Mouse (Mus musculus): ENCODE measurements around the gene Nhlrc4. TPM values are rescaled to one million over a fixed set of nuclear protein-coding genes. Genes with fewer than 3 reads are reported as not detected.

The Nhlrc4 gene
- polyA plus RNA-seq, 1 experiment from 2014 or later, result not detected

GRCm38 (mm10) chr17:25943221-25943620 lies 1.5 kb downstream of the Nhlrc4 start:
- WGBS, result 71% methylated on average over 3 of the region's 3 CpGs
- Histone ChIP-seq H3K4me3 (ENCODE audit: control insufficient read depth in 1 of 2, insufficient read depth in 1 of 2, low read depth in 1 of 2, low read length in 2 of 2) (no peak overlapping the region), H3K4me2 (ENCODE audit: low read length) (no peak overlapping the region), H3K4me1 (ENCODE audit: control insufficient read depth in 2 of 2, insufficient read depth in 2 of 2, low read length in 2 of 2) (peaks cover 5 to 10% of the 10 kb centered on the region in 2 experiments; a peak in 3 of 4 replicates), H3K9ac (ENCODE audit: low read length) (no peak overlapping the region), H3K27me3 (ENCODE audit: control insufficient read depth, insufficient read depth, low read length) (no peaks in the 10 kb centered on the region), H3K9me3 (ENCODE audit: control insufficient read depth, low read length) (no peaks in the 10 kb centered on the region), H3K27ac (replicated peaks in 1 of 2; ENCODE audit: control insufficient read depth in 1 of 2, insufficient read depth in 1 of 2, low read depth in 2 of 2, low read length in 2 of 2) (no peak overlapping the region), H3K36me3 (ENCODE audit: control insufficient read depth, insufficient read depth, low read length) (peaks cover 7% of the 10 kb centered on the region)
- ATAC-seq (ENCODE audit: insufficient number of reproducible peaks, insufficient read depth, low FRiP score, low read depth), result no peak

GRCm38 (mm10) chr17:25942597-25943151 lies 2.1 kb downstream of the Nhlrc4 start:
- peaks cover 5 to 10% of the 10 kb centered on the region in 2 experiments; a peak in 3 of 4 replicates for H3K4me1 ChIP-seq (ENCODE audit: control insufficient read depth in 2 of 2, insufficient read depth in 2 of 2, low read length in 2 of 2)
- no peak overlapping the region for H3K27ac ChIP-seq (replicated peaks in 1 of 2; ENCODE audit: control insufficient read depth in 1 of 2, insufficient read depth in 1 of 2, low read depth in 2 of 2, low read length in 2 of 2)
- no peaks in the 10 kb centered on the region for H3K27me3 ChIP-seq (ENCODE audit: control insufficient read depth, insufficient read depth, low read length)
- no peaks in the 10 kb centered on the region for H3K9me3 ChIP-seq (ENCODE audit: control insufficient read depth, low read length)
- H3K9ac ChIP-seq (ENCODE audit: low read length), result no peak overlapping the region
- peaks cover 7% of the 10 kb centered on the region for H3K36me3 ChIP-seq (ENCODE audit: control insufficient read depth, insufficient read depth, low read length)
- no peak overlapping the region; the same call in 1 of the 2 replicates for H3K4me2 ChIP-seq (ENCODE audit: low read length)
- no peak overlapping the region for H3K4me3 ChIP-seq (ENCODE audit: control insufficient read depth in 1 of 2, insufficient read depth in 1 of 2, low read depth in 1 of 2, low read length in 2 of 2)
- no peak for ATAC-seq (ENCODE audit: insufficient number of reproducible peaks, insufficient read depth, low FRiP score, low read depth)
- WGBS, result 83% methylated on average over 2 of the region's 2 CpGs

GRCm38 (mm10) chr17:25941511-25942241 lies 3.1 kb downstream of the Nhlrc4 start:
- Histone ChIP-seq H3K4me3 (ENCODE audit: control insufficient read depth in 1 of 2, insufficient read depth in 1 of 2, low read depth in 1 of 2, low read length in 2 of 2) (peak overlapping the region; percentile 67 to 99), H3K9ac (ENCODE audit: low read length) (peak overlapping the region; percentile 92), H3K27me3 (ENCODE audit: control insufficient read depth, insufficient read depth, low read length) (no peaks in the 10 kb centered on the region), H3K4me2 (ENCODE audit: low read length) (peak overlapping the region; percentile 76), H3K27ac (replicated peaks in 1 of 2; ENCODE audit: control insufficient read depth in 1 of 2, insufficient read depth in 1 of 2, low read depth in 2 of 2, low read length in 2 of 2) (peak overlapping the region; percentile 75 to 78), H3K36me3 (ENCODE audit: control insufficient read depth, insufficient read depth, low read length) (peaks cover 16% of the 10 kb centered on the region), H3K4me1 (ENCODE audit: control insufficient read depth in 2 of 2, insufficient read depth in 2 of 2, low read length in 2 of 2) (peaks cover 5 to 10% of the 10 kb centered on the region in 2 experiments; a peak in 3 of 4 replicates), H3K9me3 (ENCODE audit: control insufficient read depth, low read length) (no peaks in the 10 kb centered on the region)
- ATAC-seq (ENCODE audit: insufficient number of reproducible peaks, insufficient read depth, low FRiP score, low read depth), result no peak
- 3% methylated on average over 53 of the region's 54 CpGs for WGBS

GRCm38 (mm10) chr17:25934526-25934925 lies 10.2 kb downstream of the Nhlrc4 start:
- Histone ChIP-seq H3K9me3 (ENCODE audit: control insufficient read depth, low read length) (no peaks in the 10 kb centered on the region), H3K4me1 (ENCODE audit: control insufficient read depth in 2 of 2, insufficient read depth in 2 of 2, low read length in 2 of 2) (no peaks in the 10 kb centered on the region), H3K36me3 (ENCODE audit: control insufficient read depth, insufficient read depth, low read length) (peaks cover 82% of the 10 kb centered on the region), H3K27me3 (ENCODE audit: control insufficient read depth, insufficient read depth, low read length) (no peaks in the 10 kb centered on the region), H3K27ac (replicated peaks in 1 of 2; ENCODE audit: control insufficient read depth in 1 of 2, insufficient read depth in 1 of 2, low read depth in 2 of 2, low read length in 2 of 2) (no peak overlapping the region), H3K4me3 (ENCODE audit: control insufficient read depth in 1 of 2, insufficient read depth in 1 of 2, low read depth in 1 of 2, low read length in 2 of 2) (no peak overlapping the region), H3K4me2 (ENCODE audit: low read length) (no peak overlapping the region), H3K9ac (ENCODE audit: low read length) (no peak overlapping the region)
- ATAC-seq (ENCODE audit: insufficient number of reproducible peaks, insufficient read depth, low FRiP score, low read depth), result no peak
- 88% methylated on average over 1 of the region's 1 CpGs for WGBS

GRCm38 (mm10) chr17:25925348-25925747 lies 19.4 kb downstream of the Nhlrc4 start:
- H3K27ac ChIP-seq (replicated peaks in 1 of 2; ENCODE audit: control insufficient read depth in 1 of 2, insufficient read depth in 1 of 2, low read depth in 2 of 2, low read length in 2 of 2), result no peak overlapping the region
- no peaks in the 10 kb centered on the region for H3K27me3 ChIP-seq (ENCODE audit: control insufficient read depth, insufficient read depth, low read length)
- H3K9ac ChIP-seq (ENCODE audit: low read length), result no peak overlapping the region
- H3K4me2 ChIP-seq (ENCODE audit: low read length), result no peak overlapping the region
- no peak for ATAC-seq (ENCODE audit: insufficient number of reproducible peaks, insufficient read depth, low FRiP score, low read depth)
- H3K4me3 ChIP-seq (ENCODE audit: control insufficient read depth in 1 of 2, insufficient read depth in 1 of 2, low read depth in 1 of 2, low read length in 2 of 2), result no peak overlapping the region
- 68% methylated on average over 2 of the region's 2 CpGs for WGBS
- no peaks in the 10 kb centered on the region for H3K4me1 ChIP-seq (ENCODE audit: control insufficient read depth in 2 of 2, insufficient read depth in 2 of 2, low read length in 2 of 2)
- H3K36me3 ChIP-seq (ENCODE audit: control insufficient read depth, insufficient read depth, low read length), result peaks cover 51% of the 10 kb centered on the region
- H3K9me3 ChIP-seq (ENCODE audit: control insufficient read depth, low read length), result no peaks in the 10 kb centered on the region

GRCm38 (mm10) chr17:25922120-25922519 lies 22.6 kb downstream of the Nhlrc4 start:
- no peak for ATAC-seq (ENCODE audit: insufficient number of reproducible peaks, insufficient read depth, low FRiP score, low read depth)
- 61% methylated on average over 5 of the region's 5 CpGs for WGBS
- H3K4me2 ChIP-seq (ENCODE audit: low read length), result no peak overlapping the region

GRCm38 (mm10) chr17:25919786-25920642 lies 24.7 kb downstream of the Nhlrc4 start:
- H3K9me3 ChIP-seq (ENCODE audit: control insufficient read depth, low read length), result no peaks in the 10 kb centered on the region
- H3K4me3 ChIP-seq (ENCODE audit: control insufficient read depth in 1 of 2, insufficient read depth in 1 of 2, low read depth in 1 of 2, low read length in 2 of 2), result peak overlapping the region; percentile 78 to 95
- H3K9ac ChIP-seq (ENCODE audit: low read length), result peak overlapping the region; percentile 74
- peak; percentile 95 for ATAC-seq (ENCODE audit: insufficient number of reproducible peaks, insufficient read depth, low FRiP score, low read depth)
- H3K36me3 ChIP-seq (ENCODE audit: control insufficient read depth, insufficient read depth, low read length), result peaks cover 14% of the 10 kb centered on the region; the same call in 1 of the 2 replicates
- H3K4me1 ChIP-seq (ENCODE audit: control insufficient read depth in 2 of 2, insufficient read depth in 2 of 2, low read length in 2 of 2), result peaks cover 2 to 20% of the 10 kb centered on the region in 2 experiments; a peak in 2 of 4 replicates
- under 1% methylated on average over 40 of the region's 40 CpGs for WGBS
- H3K27me3 ChIP-seq (ENCODE audit: control insufficient read depth, insufficient read depth, low read length), result no peaks in the 10 kb centered on the region
- peak overlapping the region; percentile 92 to 97 for H3K27ac ChIP-seq (replicated peaks in 1 of 2; ENCODE audit: control insufficient read depth in 1 of 2, insufficient read depth in 1 of 2, low read depth in 2 of 2, low read length in 2 of 2)
- peak overlapping the region; percentile 66 for H3K4me2 ChIP-seq (ENCODE audit: low read length)

More at GRCm38 (mm10) chr17:25922120-25922519, 22.6 kb downstream of the Nhlrc4 start:
- Histone ChIP-seq H3K27ac (replicated peaks in 1 of 2; ENCODE audit: control insufficient read depth in 1 of 2, insufficient read depth in 1 of 2, low read depth in 2 of 2, low read length in 2 of 2) (no peak overlapping the region), H3K4me1 (ENCODE audit: control insufficient read depth in 2 of 2, insufficient read depth in 2 of 2, low read length in 2 of 2) (peaks cover 2 to 18% of the 10 kb centered on the region in 2 experiments; a peak in 2 of 4 replicates), H3K36me3 (ENCODE audit: control insufficient read depth, insufficient read depth, low read length) (peaks cover 30% of the 10 kb centered on the region), H3K4me3 (ENCODE audit: control insufficient read depth in 1 of 2, insufficient read depth in 1 of 2, low read depth in 1 of 2, low read length in 2 of 2) (no peak overlapping the region), H3K9me3 (ENCODE audit: control insufficient read depth, low read length) (no peaks in the 10 kb centered on the region), H3K9ac (ENCODE audit: low read length) (no peak overlapping the region), H3K27me3 (ENCODE audit: control insufficient read depth, insufficient read depth, low read length) (no peaks in the 10 kb centered on the region)

All from heart, embryonic 14.5 days (tissue).